Mouse (Mus musculus): ENCODE measurements around the gene Zfp449.

DNA sequence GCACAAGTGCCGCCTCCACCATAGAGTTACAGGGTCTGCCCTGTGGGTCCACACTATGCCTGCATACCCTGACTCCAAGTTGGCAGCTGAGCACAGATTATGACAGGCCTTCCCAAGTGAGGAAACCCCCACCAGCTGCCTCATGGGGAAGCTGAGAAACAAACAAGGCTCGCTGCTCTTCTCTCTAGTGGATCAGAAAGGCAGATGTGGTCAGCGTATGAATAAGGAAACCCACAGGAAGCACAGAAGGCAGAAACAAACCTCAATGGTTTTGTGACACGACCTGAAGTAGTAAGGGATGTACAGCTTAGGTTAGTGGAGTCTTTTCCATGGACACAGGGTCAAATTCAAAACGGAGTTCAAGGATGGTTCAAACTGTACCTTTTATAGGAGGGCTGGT, 38.6 kb upstream of the Zfp449 start:
- no peak for TF ChIP-seq CTCF (IDR thresholded peaks at IDR 0.05; ENCODE audit: low read depth, low read length)
- no peak for TF ChIP-seq TAL1 (conservative IDR thresholded peaks at IDR 0.05; ENCODE audit: low read depth, low read length)
- no peak for TF ChIP-seq GATA1 (IDR thresholded peaks at IDR 0.05; ENCODE audit: borderline replicate concordance, low read length)
- TF ChIP-seq POLR2AphosphoS5 (IDR thresholded peaks at IDR 0.05; ENCODE audit: insufficient replicate concordance, low read depth, low read length): no peak
- no peak for TF ChIP-seq GATA2 (IDR thresholded peaks at IDR 0.05; ENCODE audit: borderline replicate concordance, low read depth, low read length)
